17 mouse cellular contexts compared by ENCODE assay signal in the genomic region with DNA sequence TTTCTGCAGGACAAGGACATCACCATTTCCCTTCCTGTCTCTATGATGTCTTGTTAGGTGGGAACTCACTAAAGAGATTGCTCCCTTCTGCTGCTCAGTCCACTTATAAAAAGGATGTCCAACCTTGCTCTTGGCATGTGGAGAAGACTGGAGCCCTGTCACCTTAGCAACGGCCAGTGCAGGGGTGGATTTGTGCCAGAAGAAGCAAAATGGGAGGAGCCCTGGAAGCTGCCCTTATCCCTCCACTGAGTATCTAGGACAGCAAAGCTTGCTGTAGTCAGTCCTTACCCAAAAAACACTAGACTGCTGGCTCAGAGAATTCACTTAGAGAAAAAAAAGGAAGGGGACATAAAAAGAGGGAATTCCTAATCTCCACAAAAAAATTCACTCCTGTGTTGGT. TPM values are rescaled to one million over a fixed set of nuclear protein-coding genes. Genes with fewer than 3 reads are reported as not detected.
DNase-seq lines count a peak whose midpoint lies in the region; ATAC-seq lines count a peak whose summit lies in the region.
"Had no signal": no experiment of that assay in that cellular context is flagged by ENCODE, and none has a peak within 500 bp of the region (broad histone marks: within the 10 kb centered on the region; RNA-seq: fewer than 3 reads in every experiment).

No protein-coding gene starts in this region.

- 41% methylated on average over 1 of the region's 1 CpGs for WGBS in kidney, embryonic 16.5 days
- WGBS in forebrain, embryonic 14.5 days: 68% methylated on average over 1 of the region's 1 CpGs

- no peak overlapping the region for H3K9ac ChIP-seq in kidney, embryonic 16.5 days (replicated peaks; ENCODE audit: low read length)
- H3K9ac ChIP-seq in forebrain, embryonic 14.5 days (ENCODE audit: low read length): no peak overlapping the region
- H3K9ac ChIP-seq: embryonic facial prominence, embryonic 12.5 days; hindbrain, embryonic 15.5 days; limb, embryonic 15.5 days; stomach, embryonic 15.5 days had no signal

- ATAC-seq in kidney, embryonic 16.5 days (ENCODE audit: low FRiP score, low TSS enrichment): no peak
- no peak for ATAC-seq in forebrain, embryonic 14.5 days

- no peak overlapping the region for H3K27ac ChIP-seq in kidney, embryonic 16.5 days (ENCODE audit: low read length)
- H3K27ac ChIP-seq in forebrain, embryonic 14.5 days (ENCODE audit: low read depth, low read length): no peak overlapping the region
- H3K27ac ChIP-seq: embryonic facial prominence, embryonic 12.5 days; hindbrain, embryonic 15.5 days; limb, embryonic 15.5 days; stomach, embryonic 15.5 days had no signal

- H3K4me2 ChIP-seq in kidney, embryonic 16.5 days (replicated peaks; ENCODE audit: low read depth, low read length): no peak overlapping the region
- no peak overlapping the region for H3K4me2 ChIP-seq in forebrain, embryonic 14.5 days (ENCODE audit: low read length)
- H3K4me2 ChIP-seq: embryonic facial prominence, embryonic 12.5 days; hindbrain, embryonic 15.5 days; limb, embryonic 15.5 days; stomach, embryonic 15.5 days had no signal

- no peaks in the 10 kb centered on the region for H3K4me1 ChIP-seq in kidney, embryonic 16.5 days (ENCODE audit: insufficient read depth, low read length)
- H3K4me1 ChIP-seq in forebrain, embryonic 14.5 days (ENCODE audit: control insufficient read depth, insufficient read depth, low read length): no peaks in the 10 kb centered on the region
- H3K4me1 ChIP-seq: embryonic facial prominence, embryonic 12.5 days; hindbrain, embryonic 15.5 days; limb, embryonic 15.5 days; megakaryocyte, embryonic 14.5 days; stomach, embryonic 15.5 days had no signal

- H3K4me3 ChIP-seq in kidney, embryonic 16.5 days (ENCODE audit: low read length): no peak overlapping the region
- H3K4me3 ChIP-seq in forebrain, embryonic 14.5 days (ENCODE audit: low read depth, low read length): no peak overlapping the region
- H3K4me3 ChIP-seq: embryonic facial prominence, embryonic 12.5 days; hindbrain, embryonic 15.5 days; limb, embryonic 15.5 days; megakaryocyte, embryonic 14.5 days; myocyte; stomach, embryonic 15.5 days had no signal

- peak; percentile 71 for DNase-seq in kidney, adult 18-20 months
- peak; percentile 49 for DNase-seq in retina, postnatal 1 day
- no peak for DNase-seq in retina, embryonic 14.5 days (ENCODE audit: low spot score)
- peak; percentile 23 for DNase-seq in cerebellum, adult 9-10 months
- DNase-seq in forebrain, embryonic 14.5 days (ENCODE audit: low spot score): no peak
- DNase-seq in natural killer cell, adult 2 months (ENCODE audit: low spot score in 2 of 2): no peak
- DNase-seq in layer of hippocampus, adult 11-12 months (ENCODE audit: low spot score): no peak
- DNase-seq: thymus, postnatal 25 days had no signal

- H3K9me3 ChIP-seq in kidney, embryonic 16.5 days (ENCODE audit: low read length): peaks cover 4% of the 10 kb centered on the region; the same call in 1 of the 2 replicates
- no peaks in the 10 kb centered on the region for H3K9me3 ChIP-seq in forebrain, embryonic 14.5 days (replicated peaks; ENCODE audit: control insufficient read depth, low read length)
- H3K9me3 ChIP-seq: embryonic facial prominence, embryonic 12.5 days; hindbrain, embryonic 15.5 days; limb, embryonic 15.5 days; stomach, embryonic 15.5 days had no signal

- no peaks in the 10 kb centered on the region for H3K36me3 ChIP-seq in kidney, embryonic 16.5 days (ENCODE audit: insufficient read depth, low read length)
- H3K36me3 ChIP-seq in forebrain, embryonic 14.5 days (ENCODE audit: control insufficient read depth, insufficient read depth, low read length): no peaks in the 10 kb centered on the region
- H3K36me3 ChIP-seq: embryonic facial prominence, embryonic 12.5 days; hindbrain, embryonic 15.5 days; limb, embryonic 15.5 days; stomach, embryonic 15.5 days had no signal

- no peaks in the 10 kb centered on the region for H3K27me3 ChIP-seq in kidney, embryonic 16.5 days (ENCODE audit: insufficient read depth, low read length)
- H3K27me3 ChIP-seq in forebrain, embryonic 14.5 days (replicated peaks; ENCODE audit: control insufficient read depth, insufficient read depth, low read length): no peaks in the 10 kb centered on the region
- H3K27me3 ChIP-seq: embryonic facial prominence, embryonic 12.5 days; hindbrain, embryonic 15.5 days; limb, embryonic 15.5 days; megakaryocyte, embryonic 14.5 days; stomach, embryonic 15.5 days had no signal

RNA-seq across cellular contexts. Expression of gene Barx2, which starts 49.0 kb away (rescaled TPM):
- polyA plus RNA-seq in kidney, embryonic 16.5 days (2015; fragmentation: Nextera tagmentation; extraction: Ambion mirVana): not detected in 2 replicates
- polyA plus RNA-seq in forebrain, embryonic 14.5 days (2014; fragmentation: Nextera tagmentation; extraction: Ambion mirVana): 0.17 and 0.30 TPM in 2 replicates
- polyA plus RNA-seq: heart, embryonic 16.5 days; lung, embryonic 16.5 days had no signal

Comparison
In these comparisons a context has a peak if more than half of its experiments do, and no peak if none do; other contexts are left out.
1. DNase-seq: peak in kidney, adult 18-20 months (single experiment), retina, postnatal 1 day (single experiment) and cerebellum, adult 9-10 months (single experiment); none in retina, embryonic 14.5 days (single experiment), forebrain, embryonic 14.5 days (single experiment), natural killer cell, adult 2 months (0 of 2) and layer of hippocampus, adult 11-12 months (single experiment).